Mouse (Mus musculus): ENCODE measurements around the gene Tsc22d1.

Tsc22d1 gene

GRCm38 (mm10) chr14:76414862-76415780, at the start of gene Tsc22d1:
Gene Tsc22d1 (plus strand): TSS chr14:76414961.
- DNase-seq = no peak

GRCm38 (mm10) chr14:76373638-76374037, 41.1 kb upstream of the Tsc22d1 start:
- no peak for DNase-seq

GRCm38 (mm10) chr14:76374601-76375000, 40.2 kb upstream of the Tsc22d1 start:
- no peak for DNase-seq

GRCm38 (mm10) chr14:76376561-76376960, 38.2 kb upstream of the Tsc22d1 start:
- DNase-seq = no peak

- no peak for DNase-seq
Observed at GRCm38 (mm10) chr14:76379411-76379810, 35.4 kb upstream of the Tsc22d1 start.

GRCm38 (mm10) chr14:76388025-76388424, 26.7 kb upstream of the Tsc22d1 start:
- no peak for DNase-seq

GRCm38 (mm10) chr14:76398251-76398650, 16.5 kb upstream of the Tsc22d1 start:
- DNase-seq = no peak

- no peak for DNase-seq
Observed at GRCm38 (mm10) chr14:76402574-76402973, 12.2 kb upstream of the Tsc22d1 start.

GRCm38 (mm10) chr14:76409111-76409510, 5.7 kb upstream of the Tsc22d1 start:
- no peak for DNase-seq

GRCm38 (mm10) chr14:76413773-76414121, 1.0 kb upstream of the Tsc22d1 start:
- no peak for DNase-seq

GRCm38 (mm10) chr14:76414122-76414861, 469 bp upstream of the Tsc22d1 start:
- peak; percentile 99 for DNase-seq

GRCm38 (mm10) chr14:76415781-76416301, 1.1 kb downstream of the Tsc22d1 start:
- peak; percentile 72 for DNase-seq

- DNase-seq = no peak
Observed at GRCm38 (mm10) chr14:76416366-76417040, 1.7 kb downstream of the Tsc22d1 start.

- DNase-seq = no peak
Observed at GRCm38 (mm10) chr14:76417346-76417745, 2.6 kb downstream of the Tsc22d1 start.

GRCm38 (mm10) chr14:76420726-76421125, 6.0 kb downstream of the Tsc22d1 start:
- peak; percentile 10 for DNase-seq

- no peak for DNase-seq
Observed at GRCm38 (mm10) chr14:76421162-76421561, 6.4 kb downstream of the Tsc22d1 start.

- DNase-seq = no peak
Observed at GRCm38 (mm10) chr14:76425422-76425821, 10.7 kb downstream of the Tsc22d1 start.

- no peak for DNase-seq
Observed at GRCm38 (mm10) chr14:76425986-76426530, 11.3 kb downstream of the Tsc22d1 start.

GRCm38 (mm10) chr14:76428855-76429254, 14.1 kb downstream of the Tsc22d1 start:
- DNase-seq = no peak

GRCm38 (mm10) chr14:76431918-76432317, 17.2 kb downstream of the Tsc22d1 start:
- DNase-seq = no peak

GRCm38 (mm10) chr14:76432369-76432768, 17.6 kb downstream of the Tsc22d1 start:
- no peak for DNase-seq

- DNase-seq = no peak
Observed at GRCm38 (mm10) chr14:76432816-76433215, 18.1 kb downstream of the Tsc22d1 start.

- DNase-seq = no peak
Observed at GRCm38 (mm10) chr14:76442160-76442559, 27.4 kb downstream of the Tsc22d1 start.

All from retina, postnatal 1 day (tissue).